Mouse (Mus musculus) CH12.LX (cell line): ENCODE measurements around the gene Ncor2. TPM values are rescaled to one million over a fixed set of nuclear protein-coding genes. Genes with fewer than 3 reads are reported as not detected.

Source experiments
- DNase-seq: peaks from one replicate; pipeline ENCODE4 v3.0.0-alpha.2; 2013; ENCODE audit errors: extremely low read depth
- H3K27ac ChIP-seq: 2 replicates; pipeline ENCODE4 v1.5.1; 2012; ENCODE audit warnings: low read depth, mild to moderate bottlenecking, control low read depth, moderate library complexity; ENCODE audit not compliant: insufficient read depth
- H3K27me3 ChIP-seq: replicated peaks from 2 replicates; pipeline ENCODE3; 2012; ENCODE audit warnings: inconsistent platforms
- H3K36me3 ChIP-seq, 2 experiments: replicated peaks in 1 of 2; 2 replicates each; pipeline versions ENCODE3 to v1.6.1; 2012; ENCODE audit warnings: inconsistent platforms in 1 of 2, low read length in 1 of 2, mild to moderate bottlenecking in 1 of 2, mixed read lengths in 1 of 2, moderate library complexity in 1 of 2; ENCODE audit not compliant: control insufficient read depth in 1 of 2, insufficient read depth in 1 of 2
- H3K4me1 ChIP-seq, 2 experiments: 2 replicates each; pipeline ENCODE4 v1.6.1; 2012; ENCODE audit warnings: inconsistent platforms in 1 of 2, moderate library complexity in 1 of 2; ENCODE audit not compliant: insufficient read depth in 2 of 2, control insufficient read depth in 1 of 2
- H3K4me2 ChIP-seq: 2 replicates; pipeline ENCODE4 v1.6.1; 2012; ENCODE audit warnings: low read depth, mild to moderate bottlenecking, control low read depth; ENCODE audit not compliant: poor library complexity, insufficient read depth, severe bottlenecking
- H3K4me3 ChIP-seq, 3 experiments: fragments of 150-350 bp in 1 of 3; sonication (generic) in 1 of 3; replicated peaks in 1 of 3; 2 replicates each; pipeline versions ENCODE3 to v1.5.1; 2011 to 2012; ENCODE audit warnings: low read depth in 2 of 3, low read length in 2 of 3, mild to moderate bottlenecking in 2 of 3, moderate library complexity in 2 of 3, control low read depth in 1 of 3, improper control_type of control experiment in 1 of 3, inconsistent platforms in 1 of 3, mixed read lengths in 1 of 3; ENCODE audit not compliant: poor library complexity in 1 of 3
- H3K79me2 ChIP-seq: replicated peaks from 2 replicates; pipeline ENCODE4 v1.6.1; 2012; ENCODE audit warnings: mild to moderate bottlenecking, moderate library complexity; ENCODE audit not compliant: control insufficient read depth, poor library complexity, insufficient read depth, severe bottlenecking; ENCODE audit errors: extremely low read depth
- H3K9ac ChIP-seq: 2 replicates; pipeline ENCODE4 v1.6.1; 2012; ENCODE audit warnings: low read depth, mild to moderate bottlenecking, control low read depth, moderate library complexity; ENCODE audit not compliant: insufficient read depth
- H3K9me3 ChIP-seq: replicated peaks from 2 replicates; pipeline ENCODE3; 2012; ENCODE audit warnings: low read length, inconsistent platforms, mixed read lengths
- CTCF ChIP-seq, 2 experiments: IDR thresholded peaks in 1 of 2; conservative IDR thresholded peaks in 1 of 2; 2 replicates each; pipeline ENCODE4 v1.5.1; 2011 to 2012; ENCODE audit warnings: low read depth in 2 of 2, low read length in 2 of 2, improper control_type of control experiment in 1 of 2, inconsistent platforms in 1 of 2, mild to moderate bottlenecking in 1 of 2, moderate library complexity in 1 of 2
- E2F4 ChIP-seq: IDR thresholded peaks from 2 replicates; pipeline ENCODE4 v1.6.1; 2011; ENCODE audit warnings: low read depth, low read length, improper control_type of control experiment; ENCODE audit not compliant: insufficient replicate concordance
- ETS1 ChIP-seq: conservative IDR thresholded peaks from 2 replicates; pipeline ENCODE4 v1.6.1; 2012; ENCODE audit warnings: low read depth, mild to moderate bottlenecking, inconsistent platforms, low read length, improper control_type of control experiment, moderate library complexity
- GABPA ChIP-seq: IDR thresholded peaks from 2 replicates; pipeline ENCODE4 v1.6.1; 2012; ENCODE audit warnings: low read depth, low read length, improper control_type of control experiment, inconsistent platforms; ENCODE audit not compliant: insufficient replicate concordance
- JUN ChIP-seq: IDR thresholded peaks from 2 replicates; pipeline ENCODE4 v1.6.1; 2011; ENCODE audit warnings: low read depth, mild to moderate bottlenecking, low read length, improper control_type of control experiment, moderate library complexity; ENCODE audit not compliant: insufficient read depth
- KAT2A ChIP-seq: IDR thresholded peaks from 2 replicates; pipeline ENCODE4 v1.6.1; 2012; ENCODE audit warnings: low read length, improper control_type of control experiment, inconsistent platforms; ENCODE audit not compliant: insufficient replicate concordance
- MAX ChIP-seq: IDR thresholded peaks from 2 replicates; pipeline ENCODE4 v1.6.1; 2011; ENCODE audit warnings: low read length, improper control_type of control experiment
- NRF1 ChIP-seq: IDR thresholded peaks from 2 replicates; pipeline ENCODE4 v1.6.1; 2014; ENCODE audit warnings: low read depth, mild to moderate bottlenecking, inconsistent platforms, low read length, improper control_type of control experiment, moderate library complexity
- RAD21 ChIP-seq: IDR thresholded peaks from 2 replicates; pipeline ENCODE4 v1.6.1; 2011; ENCODE audit warnings: low read depth, mild to moderate bottlenecking, low read length, improper control_type of control experiment, moderate library complexity
- SIN3A ChIP-seq: IDR thresholded peaks from 2 replicates; pipeline ENCODE4 v1.6.1; 2012; ENCODE audit warnings: low read length, improper control_type of control experiment, inconsistent platforms
- SMC3 ChIP-seq: IDR thresholded peaks from 2 replicates; pipeline ENCODE4 v1.6.1; 2011; ENCODE audit warnings: low read depth, low read length, improper control_type of control experiment
- TBP ChIP-seq: conservative IDR thresholded peaks from 2 replicates; pipeline ENCODE4 v1.6.1; 2011; ENCODE audit warnings: low read depth, low read length, improper control_type of control experiment
- UBTF ChIP-seq: IDR thresholded peaks from 2 replicates; pipeline ENCODE4 v1.6.1; 2012; ENCODE audit warnings: low read depth, mild to moderate bottlenecking, inconsistent platforms, low read length, improper control_type of control experiment, moderate library complexity
- USF1 ChIP-seq: IDR thresholded peaks from 2 replicates; pipeline ENCODE4 v1.6.1; 2014; ENCODE audit warnings: low read depth, mild to moderate bottlenecking, inconsistent platforms, low read length, improper control_type of control experiment
- ZC3H11A ChIP-seq: IDR thresholded peaks from 2 replicates; pipeline ENCODE4 v1.6.1; 2012; ENCODE audit warnings: low read depth, mild to moderate bottlenecking, inconsistent platforms, low read length, improper control_type of control experiment
- ZMIZ1 ChIP-seq: IDR thresholded peaks from 2 replicates; pipeline ENCODE4 v1.6.1; 2012; ENCODE audit warnings: low read depth, mild to moderate bottlenecking, inconsistent platforms, low read length, improper control_type of control experiment
- ZNF384 ChIP-seq: IDR thresholded peaks from 2 replicates; pipeline ENCODE4 v1.6.1; 2012; ENCODE audit warnings: low read depth, low read length, improper control_type of control experiment, inconsistent platforms
- dilution Hi-C: fragments of 300-500 bp; cut with MboI; formaldehyde crosslinking; loops from 2 replicates; pipeline ENCODE4 v1.14.3; 2020; ENCODE audit warnings: low sequenced_read_pairs; ENCODE audit not compliant: extremely low pct_unique_long_range_greater_than_20kb, extremely low pct_ligation_motif_present
- in situ Hi-C: fragments of 300-500 bp; cut with MboI; formaldehyde crosslinking; loops from 3 replicates; pipeline ENCODE4 v1.14.3; 2019; ENCODE audit warnings: low sequenced_read_pairs, low pct_ligation_motif_present, low pct_unique_long_range_greater_than_20kb, mixed read lengths
- polyA plus RNA-seq: library from polyadenylated mRNA; unstranded; fragments of >175 nt; gene quantifications from 2 replicates; pipeline ENCODE4 v1.2.1, GENCODE M21; 2012; ENCODE audit warnings: low read depth; ENCODE audit not compliant: insufficient read length
- total RNA-seq, 2 experiments: library from RNA; depleted of rRNA; stranded (reverse); fragments of 300-350 nt in 1 of 2; fragments of >200 nt in 1 of 2; gene quantifications; 2 replicates each; pipeline ENCODE4 v1.2.3; 2012 to 2014

Ncor2 gene
- total and polyA plus RNA-seq, 3 experiments = 3.9 to 44.7 (median 10.8) TPM

GRCm38 (mm10) chr5:125002969-125003872, 175.8 kb downstream of the Ncor2 start, which contains the start of gene Rflna:
Rflna (plus strand) TSS chr5:125003221.
- H3K27me3 ChIP-seq = peaks cover 7% of the 10 kb centered on the region

GRCm38 (mm10) chr5:125000756-125001250, 178.2 kb downstream of the Ncor2 start:
- in situ Hi-C loops = no loop called here
- Histone ChIP-seq H3K4me2 (no peak overlapping the region), H3K27ac (no peak overlapping the region)

More at GRCm38 (mm10) chr5:125002969-125003872, 175.8 kb downstream of the Ncor2 start, which contains the start of gene Rflna:
- H3K79me2 ChIP-seq = no peaks in the 10 kb centered on the region
- no peak for DNase-seq
- H3K36me3 ChIP-seq = no peaks in the 10 kb centered on the region
- dilution Hi-C loops (no loop called here), in situ Hi-C loops (no loop called here)
- H3K4me2 ChIP-seq = no peak within 1 kb of the TSS
- no peak within 1 kb of the TSS for H3K27ac ChIP-seq
- no peak within 1 kb of the TSS for H3K4me3 ChIP-seq
- H3K9ac ChIP-seq = no peak within 1 kb of the TSS
- no peak for TF ChIP-seq NRF1
- no peak for TF ChIP-seq SIN3A
- TF ChIP-seq ZMIZ1 = no peak
- no peak for TF ChIP-seq GABPA
- TF ChIP-seq ZNF384 = no peak
- no peak for TF ChIP-seq JUN
- no peak for TF ChIP-seq USF1
- TF ChIP-seq RAD21 = no peak
- TF ChIP-seq TBP = no peak
- TF ChIP-seq ZC3H11A = no peak
- TF ChIP-seq UBTF = no peak
- TF ChIP-seq SMC3 = no peak
- TF ChIP-seq CTCF (conservative IDR thresholded peaks at IDR 0.05 in 1 of 2, IDR thresholded peaks at IDR 0.05 in 1 of 2; ENCODE audit: low read depth in 2 of 2, low read length in 2 of 2) = no peak
- no peak for TF ChIP-seq ETS1
- TF ChIP-seq MAX = no peak
- no peak for TF ChIP-seq KAT2A
- H3K4me1 ChIP-seq = peaks cover 0 to 3% of the 10 kb centered on the region in 2 experiments; a peak in 1 of 4 replicates
- H3K9me3 ChIP-seq = peaks cover 6% of the 10 kb centered on the region

More at GRCm38 (mm10) chr5:125000756-125001250, 178.2 kb downstream of the Ncor2 start:
- H3K9me3 ChIP-seq = peaks cover 6% of the 10 kb centered on the region
- H3K9ac ChIP-seq = no peak overlapping the region
- H3K4me3 ChIP-seq = no peak overlapping the region
- TF ChIP-seq E2F4 (no peak), CTCF (conservative IDR thresholded peaks at IDR 0.05 in 1 of 2, IDR thresholded peaks at IDR 0.05 in 1 of 2; ENCODE audit: low read depth in 2 of 2, low read length in 2 of 2) (no peak)
- peaks cover 13% of the 10 kb centered on the region for H3K27me3 ChIP-seq
- H3K79me2 ChIP-seq = no peaks in the 10 kb centered on the region
- no peaks in the 10 kb centered on the region for H3K36me3 ChIP-seq
- no peak for DNase-seq
- dilution Hi-C loops = no loop called here
- H3K4me1 ChIP-seq = peaks cover 0 to 3% of the 10 kb centered on the region in 2 experiments; a peak in 1 of 4 replicates
